Mouse (Mus musculus) thymus, adult 2 months (tissue): ENCODE measurements around the gene Hsd3b6. TPM values are rescaled to one million over a fixed set of nuclear protein-coding genes. Genes with fewer than 3 reads are reported as not detected.

Experiments used
- DNase-seq: peaks from one replicate; pipeline ENCODE4 v3.0.0; 2021
- H3K27ac ChIP-seq: fragments of 200-500 bp; 2 replicates; pipeline ENCODE4 v1.5.1; 2012; ENCODE audit warnings: low read length, control low read depth; ENCODE audit not compliant: control insufficient read depth, insufficient read depth
- H3K27me3 ChIP-seq: fragments of 200-500 bp; 2 replicates; pipeline ENCODE4 v1.6.1; 2012; ENCODE audit warnings: mild to moderate bottlenecking, low read length, moderate library complexity, mixed read lengths; ENCODE audit not compliant: control insufficient read depth, insufficient read depth
- H3K36me3 ChIP-seq: fragments of 200-500 bp; 2 replicates; pipeline ENCODE4 v1.6.1; 2012; ENCODE audit warnings: mild to moderate bottlenecking, low read length, moderate library complexity; ENCODE audit not compliant: control insufficient read depth, insufficient read depth
- H3K4me1 ChIP-seq: fragments of 200-500 bp; replicated peaks from 2 replicates; pipeline ENCODE4 v1.6.1; 2012; ENCODE audit warnings: low read length; ENCODE audit not compliant: control insufficient read depth, insufficient read depth
- H3K4me3 ChIP-seq: fragments of 200-500 bp; 2 replicates; pipeline ENCODE4 v1.5.1; 2012; ENCODE audit warnings: mild to moderate bottlenecking, low read length, control low read depth, moderate library complexity; ENCODE audit not compliant: control insufficient read depth, insufficient read depth
- CTCF ChIP-seq: fragments of 200-500 bp; IDR thresholded peaks from 2 replicates; pipeline ENCODE4 v1.5.1; 2012; ENCODE audit warnings: mild to moderate bottlenecking, control low read depth, low read length, moderate library complexity, borderline replicate concordance; ENCODE audit not compliant: control insufficient read depth, poor library complexity, insufficient read depth; ENCODE audit errors: extremely low read depth
- POLR2A ChIP-seq: fragments of 200-500 bp; IDR thresholded peaks from 2 replicates; pipeline ENCODE4 v1.6.1; 2012; ENCODE audit warnings: mild to moderate bottlenecking, low read length, control low read depth, moderate library complexity; ENCODE audit not compliant: control insufficient read depth, poor library complexity, insufficient read depth; ENCODE audit errors: extremely low read depth
- WGBS: fragments of 180-500 bp; shearing (Covaris S2); methylation state at CpG from one replicate; pipeline ENCODE4 v1.1.7; 2018; 5-methylcytosine and 5-hydroxymethylcytosine counted together
- polyA plus RNA-seq: library from polyadenylated mRNA; depleted of rRNA; stranded (reverse); fragments of >200 nt; gene quantifications from 2 replicates; pipeline ENCODE4 v1.2.3, GENCODE M21; 2012; rRNA removed

Hsd3b6 gene
- 0.43 and 0.60 TPM in 2 replicates for polyA plus RNA-seq

DNA sequence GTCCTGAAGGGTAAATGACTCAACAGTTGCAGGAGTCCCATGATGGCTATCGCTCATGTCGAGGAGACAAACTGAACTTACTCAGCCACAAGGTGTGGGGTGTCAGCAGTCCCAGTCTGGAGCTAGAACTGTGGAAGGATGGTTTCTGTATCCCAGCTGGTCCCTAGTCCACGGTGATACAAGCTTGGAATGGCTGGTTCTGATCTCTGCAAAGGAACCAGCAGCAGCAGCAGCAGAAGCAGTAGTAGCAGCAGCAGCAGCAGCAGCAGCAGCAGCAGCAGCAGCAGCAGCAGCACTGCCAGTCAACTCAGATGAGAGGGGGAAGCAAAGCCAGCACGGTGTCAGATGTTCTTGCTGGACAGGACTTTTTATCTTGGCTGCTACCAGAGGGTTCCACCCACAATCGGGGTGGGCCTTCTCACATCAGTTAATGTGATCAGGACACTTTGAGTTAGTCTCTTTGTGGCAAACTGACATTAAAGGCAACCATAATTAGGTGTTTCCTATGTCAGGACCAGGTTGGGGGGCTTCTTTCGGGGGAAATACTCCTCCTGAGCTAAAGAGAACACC, at the start of gene Hsd3b6:
TSS of gene Hsd3b6 (minus strand) at position 343 of the 570 bp plus-strand sequence.
- Histone ChIP-seq H3K36me3 (no peaks in the 10 kb centered on the region), H3K4me1 (no peaks in the 10 kb centered on the region), H3K27ac (no peak within 1 kb of the TSS), H3K27me3 (no peaks in the 10 kb centered on the region), H3K4me3 (no peak within 1 kb of the TSS)
- TF ChIP-seq POLR2A (no peak), CTCF (no peak)
- no peak for DNase-seq
- 75% methylated on average over 6 of the region's 6 CpGs for WGBS

DNA sequence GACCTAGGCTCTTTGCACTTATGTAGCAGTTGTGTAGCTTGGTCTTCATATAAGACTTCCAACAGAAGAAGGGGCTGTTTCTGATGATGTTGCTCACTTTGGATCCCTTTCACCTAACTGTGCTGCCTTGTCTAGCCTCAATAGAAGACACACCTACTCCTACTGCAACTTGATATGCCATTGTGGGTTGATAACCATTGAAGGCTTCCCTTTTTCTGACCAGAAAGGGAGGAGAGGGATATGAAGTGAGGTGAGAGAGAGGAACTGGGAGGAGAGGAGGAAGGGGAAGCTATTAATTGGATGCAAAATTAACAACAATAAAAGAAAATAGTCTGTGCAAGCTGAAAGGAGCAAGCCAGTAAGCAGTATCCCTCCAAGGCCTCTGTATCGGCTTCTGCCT, 48.6 kb upstream of the Hsd3b6 start:
- no peak for TF ChIP-seq POLR2A
- no peak for TF ChIP-seq CTCF
- H3K36me3 ChIP-seq: no peaks in the 10 kb centered on the region
- H3K27ac ChIP-seq: no peak overlapping the region
- no peaks in the 10 kb centered on the region for H3K27me3 ChIP-seq
- H3K4me3 ChIP-seq: no peak overlapping the region
- no peaks in the 10 kb centered on the region for H3K4me1 ChIP-seq
- DNase-seq: no peak
- 85% methylated on average over 1 of the region's 1 CpGs for WGBS

DNA sequence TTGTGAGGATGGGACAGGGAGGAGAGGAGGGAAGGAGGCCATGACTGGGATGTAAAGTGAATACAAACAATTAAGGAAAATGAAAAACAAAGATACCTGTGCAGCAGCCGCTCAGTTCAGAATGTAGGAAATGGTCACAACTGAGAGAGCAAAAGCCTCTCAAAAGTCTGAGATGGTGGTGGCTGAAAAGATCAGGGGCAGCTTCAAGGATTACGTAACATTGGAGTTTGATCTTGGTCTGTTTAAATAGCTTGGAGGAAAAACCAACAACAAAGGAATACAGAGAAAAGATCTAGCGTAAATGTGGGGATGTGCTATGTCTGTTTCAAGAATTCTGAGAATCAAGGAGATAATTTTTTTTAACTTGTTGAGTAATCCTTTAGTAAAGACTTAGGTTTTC, 45.3 kb upstream of the Hsd3b6 start, which contains the start of gene Hsd3b1:
TSS of gene Hsd3b1 (minus strand) at position 219 of the 400 bp plus-strand sequence.
- no peaks in the 10 kb centered on the region for H3K4me1 ChIP-seq
- no peaks in the 10 kb centered on the region for H3K36me3 ChIP-seq
- H3K27me3 ChIP-seq: no peaks in the 10 kb centered on the region
- H3K27ac ChIP-seq: no peak within 1 kb of the TSS
- 89% methylated on average over 3 of the region's 3 CpGs for WGBS
- no peak for DNase-seq
- TF ChIP-seq POLR2A: no peak
- TF ChIP-seq CTCF: no peak
- H3K4me3 ChIP-seq: no peak within 1 kb of the TSS

DNA sequence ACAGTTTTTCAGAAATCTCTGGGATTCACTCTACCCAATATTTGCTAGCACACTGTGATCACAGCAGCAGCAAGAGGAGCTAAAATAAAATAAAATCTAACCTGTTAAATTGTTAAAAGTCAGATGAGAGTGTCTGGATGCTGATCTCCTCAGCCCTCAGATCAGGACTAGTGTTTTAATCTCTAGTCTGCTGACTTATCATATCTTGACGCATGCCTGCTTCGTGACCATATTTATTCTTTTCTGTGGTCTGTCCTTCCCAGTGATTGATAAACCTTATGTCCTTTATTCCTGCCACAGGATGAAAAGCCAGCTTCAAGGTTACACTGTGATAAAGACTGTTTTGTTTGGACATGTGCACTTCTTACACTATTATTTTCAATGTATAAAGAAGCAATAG, 43.8 kb upstream of the Hsd3b6 start:
- TF ChIP-seq CTCF: no peak
- TF ChIP-seq POLR2A: no peak
- no peak overlapping the region for H3K4me3 ChIP-seq
- no peak overlapping the region for H3K27ac ChIP-seq
- H3K27me3 ChIP-seq: no peaks in the 10 kb centered on the region
- no peaks in the 10 kb centered on the region for H3K36me3 ChIP-seq
- H3K4me1 ChIP-seq: no peaks in the 10 kb centered on the region
- no peak for DNase-seq
- 94% methylated on average over 2 of the region's 2 CpGs for WGBS

DNA sequence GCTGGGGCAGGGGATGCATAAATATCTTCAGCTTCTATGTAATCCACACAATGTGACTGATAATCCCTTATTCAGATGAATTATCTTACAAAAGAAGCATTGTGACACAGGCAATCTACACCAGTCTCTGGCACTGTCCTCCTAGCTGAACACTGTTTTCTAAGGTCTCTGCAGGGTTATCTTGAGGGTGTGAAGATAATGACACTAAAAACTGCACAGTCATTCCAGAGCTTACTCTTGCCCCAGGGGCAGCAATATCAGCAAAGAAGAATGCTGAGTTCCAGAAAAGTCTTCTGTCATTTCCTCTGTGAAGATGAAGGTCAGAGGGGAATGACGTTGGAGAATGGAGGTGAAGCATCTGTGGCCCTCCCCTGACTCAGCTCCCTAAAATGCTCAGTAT, 42.6 kb upstream of the Hsd3b6 start:
- Histone ChIP-seq H3K27me3 (no peaks in the 10 kb centered on the region), H3K4me3 (no peak overlapping the region), H3K36me3 (no peaks in the 10 kb centered on the region), H3K4me1 (no peaks in the 10 kb centered on the region), H3K27ac (no peak overlapping the region)
- WGBS: 25% methylated on average over 1 of the region's 1 CpGs
- no peak for TF ChIP-seq POLR2A
- TF ChIP-seq CTCF: no peak
- no peak for DNase-seq

DNA sequence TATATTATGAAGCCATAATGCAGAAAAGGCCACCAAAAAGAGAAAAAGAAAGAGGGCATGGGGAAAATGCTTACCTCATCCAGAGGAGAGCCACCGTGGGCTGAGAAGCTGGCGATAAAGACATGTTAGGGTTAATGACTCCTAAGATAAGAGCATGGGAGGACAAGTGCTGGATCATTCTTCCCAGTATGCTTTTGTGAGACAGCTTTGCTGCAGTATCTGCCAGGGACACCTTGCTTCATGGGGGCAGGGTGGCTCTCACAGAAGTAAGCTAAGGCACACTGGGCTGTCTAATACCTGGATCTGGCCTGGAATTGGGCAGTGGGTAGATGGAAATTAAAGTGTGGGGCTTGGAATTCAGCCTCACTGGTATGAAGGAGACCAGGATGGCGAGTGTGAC, 40.9 kb upstream of the Hsd3b6 start:
- Histone ChIP-seq H3K36me3 (no peaks in the 10 kb centered on the region), H3K27ac (no peak overlapping the region), H3K4me3 (no peak overlapping the region), H3K4me1 (no peaks in the 10 kb centered on the region), H3K27me3 (no peaks in the 10 kb centered on the region)
- WGBS: 80% methylated on average over 3 of the region's 3 CpGs
- TF ChIP-seq POLR2A: no peak
- no peak for TF ChIP-seq CTCF
- no peak for DNase-seq

DNA sequence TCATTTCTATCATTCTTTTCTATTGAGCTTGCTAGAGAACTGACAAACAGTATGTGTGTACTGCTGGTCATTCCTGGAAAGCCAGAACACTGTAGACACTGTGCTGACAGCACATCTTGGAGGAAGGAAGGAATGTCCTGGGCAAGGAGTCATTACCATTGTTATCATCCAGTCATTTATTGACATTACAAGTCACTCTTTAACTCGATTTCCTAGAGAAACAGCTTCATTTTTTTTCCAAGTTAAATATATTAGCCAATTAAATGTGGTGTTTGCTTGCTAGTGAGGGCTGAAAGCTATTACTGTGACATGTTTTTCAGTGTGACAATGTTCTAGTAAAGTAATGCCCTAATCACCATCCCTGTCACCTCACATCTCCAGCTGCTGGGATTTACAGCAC, 39.4 kb upstream of the Hsd3b6 start:
- 29% methylated on average over 1 of the region's 1 CpGs for WGBS
- Histone ChIP-seq H3K27ac (no peak overlapping the region), H3K4me1 (no peaks in the 10 kb centered on the region), H3K27me3 (no peaks in the 10 kb centered on the region), H3K36me3 (no peaks in the 10 kb centered on the region), H3K4me3 (no peak overlapping the region)
- TF ChIP-seq CTCF (no peak), POLR2A (no peak)
- no peak for DNase-seq
